Mouse (Mus musculus) heart, adult 2 months (tissue): ENCODE measurements around the gene Pxmp4. TPM values are rescaled to one million over a fixed set of nuclear protein-coding genes. Genes with fewer than 3 reads are reported as not detected.

Experiments
- DNase-seq, 2 experiments: peaks; one replicate each; pipeline ENCODE4 v3.0.0; 2021
- H3K27ac ChIP-seq: fragments of 200-600 bp; 2 replicates; pipeline ENCODE4 v1.8.1; 2022
- H3K27me3 ChIP-seq: fragments of 200-500 bp; 2 replicates; pipeline ENCODE4 v1.6.1; 2012; ENCODE audit warnings: mild to moderate bottlenecking, low read length, inconsistent platforms, mixed read lengths; ENCODE audit not compliant: control insufficient read depth, insufficient read depth
- H3K36me3 ChIP-seq: fragments of 200-500 bp; 2 replicates; pipeline ENCODE4 v1.6.1; 2012; ENCODE audit warnings: low read length, inconsistent platforms; ENCODE audit not compliant: control insufficient read depth, insufficient read depth
- H3K4me1 ChIP-seq: fragments of 200-500 bp; 2 replicates; pipeline ENCODE4 v1.6.1; 2011; ENCODE audit warnings: low read length; ENCODE audit not compliant: control insufficient read depth, insufficient read depth
- H3K4me3 ChIP-seq: fragments of 200-600 bp; 2 replicates; pipeline ENCODE4 v1.8.1; 2022
- H3K79me2 ChIP-seq: fragments of 200-500 bp; replicated peaks from 2 replicates; pipeline ENCODE4 v1.6.1; 2012; ENCODE audit warnings: mild to moderate bottlenecking, inconsistent platforms, low read length, moderate library complexity, mixed read lengths; ENCODE audit not compliant: control insufficient read depth, insufficient read depth
- H3K9ac ChIP-seq: fragments of 200-500 bp; 2 replicates; pipeline ENCODE4 v1.6.1; 2012; ENCODE audit warnings: low read depth, mild to moderate bottlenecking, control low read depth, inconsistent platforms, low read length, mixed read lengths
- CTCF ChIP-seq: fragments of 200-600 bp; IDR thresholded peaks from 2 replicates; pipeline ENCODE4 v1.8.1; 2022; ENCODE audit warnings: antibody characterized with exemption, mild to moderate bottlenecking, moderate library complexity
- EP300 ChIP-seq: fragments of 200-500 bp; IDR thresholded peaks from 2 replicates; pipeline ENCODE4 v1.6.1; 2011; ENCODE audit warnings: low read depth, low read length, control low read depth; ENCODE audit not compliant: insufficient read depth
- POLR2A ChIP-seq: fragments of 200-500 bp; IDR thresholded peaks from 2 replicates; pipeline ENCODE4 v1.6.1; 2011; ENCODE audit warnings: mild to moderate bottlenecking, low read depth, low read length, control low read depth; ENCODE audit not compliant: insufficient read depth
- WGBS: fragments of 180-500 bp; shearing (Covaris S2); methylation state at CpG from one replicate; pipeline ENCODE4 v1.1.7; 2018; 5-methylcytosine and 5-hydroxymethylcytosine counted together
- intact Hi-C: fragments of 180-260 bp; cut with DNase I; formaldehyde crosslinking; loops from one replicate; pipeline ENCODE4 v1.15.1; 2025
- polyA plus RNA-seq: library from polyadenylated mRNA; depleted of rRNA; stranded (reverse); fragments of >200 nt; gene quantifications from 2 replicates; pipeline ENCODE4 v1.2.3, GENCODE M21; 2012; rRNA removed
- total RNA-seq, 2 experiments: library from RNA; stranded (reverse); gene quantifications; 2 replicates each; pipeline ENCODE4 v1.2.3; 2021

The Pxmp4 gene
- total and polyA plus RNA-seq, 3 experiments, result 20.9 to 49.9 (median 21.5) TPM

DNA sequence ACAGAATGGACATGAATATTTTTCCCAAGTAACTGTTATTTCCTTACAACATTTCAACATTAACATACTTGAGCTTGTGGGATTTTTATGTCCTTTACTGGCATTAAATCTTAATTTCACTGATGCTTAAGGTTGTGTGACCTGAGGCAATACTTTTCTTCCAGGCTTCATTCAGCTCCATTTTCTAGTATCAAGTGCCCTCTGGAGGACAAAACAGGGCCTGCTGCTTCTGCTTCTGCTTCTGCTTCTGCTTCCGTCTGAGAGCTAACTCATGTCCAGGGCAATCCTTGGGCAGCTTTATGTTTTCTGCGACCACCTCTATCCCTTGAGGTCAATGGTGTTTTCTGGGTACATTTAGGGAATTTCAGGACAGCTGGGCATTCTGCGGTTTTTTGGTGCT, 63.8 kb downstream of the Pxmp4 start:
- H3K4me1 ChIP-seq, result peaks cover 3% of the 10 kb centered on the region; the same call in 1 of the 2 replicates
- DNase-seq, result no peak
- TF ChIP-seq CTCF, result peak; percentile 75
- no peak for TF ChIP-seq POLR2A
- WGBS, result 74% methylated on average over 3 of the region's 3 CpGs
- H3K4me3 ChIP-seq, result no peak overlapping the region
- no peak overlapping the region for H3K27ac ChIP-seq
- intact Hi-C loops, result loop anchor here (1.0 kb wide), 1 partner anchor 122 kb away; no protein-coding TSS in a partner anchor
- no peak overlapping the region for H3K9ac ChIP-seq
- H3K79me2 ChIP-seq, result no peaks in the 10 kb centered on the region
- H3K36me3 ChIP-seq, result no peaks in the 10 kb centered on the region
- no peaks in the 10 kb centered on the region for H3K27me3 ChIP-seq

DNA sequence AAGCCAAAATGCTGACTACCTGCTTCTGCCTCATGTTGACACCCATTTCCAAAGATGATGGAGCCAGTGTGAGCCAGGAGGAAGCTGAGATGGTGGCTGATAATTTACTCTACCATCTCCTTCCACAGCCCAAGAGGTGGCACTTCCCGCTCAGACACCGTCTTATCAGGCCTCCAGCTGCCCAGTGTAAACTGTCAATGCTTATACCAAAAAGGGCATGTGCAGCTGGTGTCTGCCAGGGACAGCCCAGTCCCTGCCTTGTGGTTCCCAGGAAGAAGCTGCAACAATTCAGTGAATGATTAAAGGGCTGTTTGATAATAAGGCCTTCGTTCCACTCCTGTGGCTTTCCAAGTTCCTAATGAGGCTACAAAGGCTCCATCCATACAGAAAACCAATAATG, 64.8 kb downstream of the Pxmp4 start:
- intact Hi-C loops, result loop anchor here (1.0 kb wide), 1 partner anchor 121 kb away; no protein-coding TSS in a partner anchor

DNA sequence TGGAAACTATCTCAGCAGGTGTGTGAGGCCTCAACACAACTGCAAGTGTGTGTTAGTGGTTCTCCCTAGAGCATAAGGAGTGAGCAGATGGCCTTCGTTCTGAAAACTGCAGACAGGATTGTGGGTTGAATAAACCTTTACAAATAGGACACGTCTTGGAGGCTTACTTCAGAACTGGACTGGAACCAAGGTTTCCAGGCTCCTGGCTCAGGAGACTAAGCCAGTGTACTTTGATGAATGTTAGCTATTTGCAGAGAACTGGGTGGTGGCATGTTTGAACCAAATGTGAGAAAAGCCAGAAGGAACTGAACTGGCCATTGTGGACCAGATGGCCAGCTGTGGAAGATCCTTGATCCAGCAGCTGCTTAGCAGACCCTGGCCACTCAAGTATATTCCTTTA, 65.2 kb downstream of the Pxmp4 start:
- WGBS, result 41% methylated on average over 2 of the region's 2 CpGs
- no peaks in the 10 kb centered on the region for H3K36me3 ChIP-seq
- H3K4me1 ChIP-seq, result peaks cover 2% of the 10 kb centered on the region; the same call in 1 of the 2 replicates
- no peak overlapping the region for H3K9ac ChIP-seq
- H3K4me3 ChIP-seq, result no peak overlapping the region
- no peak for TF ChIP-seq POLR2A
- no peak for TF ChIP-seq CTCF
- no peak for TF ChIP-seq EP300
- intact Hi-C loops, result no loop called here
- no peaks in the 10 kb centered on the region for H3K27me3 ChIP-seq
- peak in 1 of 2 experiments; percentile 44 for DNase-seq
- H3K79me2 ChIP-seq, result no peaks in the 10 kb centered on the region
- no peak overlapping the region for H3K27ac ChIP-seq

More for the DNA sequence above, 64.8 kb downstream of the Pxmp4 start:
- Histone ChIP-seq H3K4me1 (peaks cover 2% of the 10 kb centered on the region; the same call in 1 of the 2 replicates), H3K4me3 (no peak overlapping the region), H3K27ac (no peak overlapping the region), H3K36me3 (no peaks in the 10 kb centered on the region), H3K27me3 (no peaks in the 10 kb centered on the region), H3K79me2 (no peaks in the 10 kb centered on the region), H3K9ac (no peak overlapping the region)
- 40% methylated on average over 3 of the region's 3 CpGs for WGBS
- TF ChIP-seq EP300, result no peak
- TF ChIP-seq POLR2A, result no peak
- no peak for TF ChIP-seq CTCF
- no peak for DNase-seq

Other genes starting within 250 kb of the Pxmp4 start
- gene Cdk5rap1, start 230.7 kb downstream of the Pxmp4 start, total RNA-seq, result 10 to 100 TPM; 20.1 to 20.2 TPM
- gene Cdk5rap1, start 230.7 kb downstream of the Pxmp4 start, polyA plus RNA-seq, result 10.5 and 21.1 TPM in 2 replicates
- 10 to 100 TPM; 73.6 to 95.0 TPM for gene Snta1, start 195.6 kb downstream of the Pxmp4 start, total RNA-seq
- gene Snta1, start 195.6 kb downstream of the Pxmp4 start, polyA plus RNA-seq, result 64.8 and 66.0 TPM in 2 replicates
- 10 to 100 TPM; 15.6 to 17.3 TPM for gene Cbfa2t2, start 167.2 kb downstream of the Pxmp4 start, total RNA-seq
- gene Cbfa2t2, start 167.2 kb downstream of the Pxmp4 start, polyA plus RNA-seq, result 7.8 and 14.4 TPM in 2 replicates
- not detected for gene 1700003F12Rik, start 56.6 kb downstream of the Pxmp4 start, total RNA-seq
- 0.39 TPM in 1 of 2 replicates, not detected in the other for gene 1700003F12Rik, start 56.6 kb downstream of the Pxmp4 start, polyA plus RNA-seq
- gene Actl10, start 51.9 kb downstream of the Pxmp4 start, total RNA-seq, result not detected
- gene Actl10, start 51.9 kb downstream of the Pxmp4 start, polyA plus RNA-seq, result not detected in 2 replicates
- gene Necab3, start 44.8 kb downstream of the Pxmp4 start, total RNA-seq, result under 1 TPM; 0.20 to 0.23 TPM
- gene Necab3, start 44.8 kb downstream of the Pxmp4 start, polyA plus RNA-seq, result 0.90 and 1.7 TPM in 2 replicates
- under 1 TPM; 0.39 to 0.70 TPM for gene E2f1, start 33.8 kb downstream of the Pxmp4 start, total RNA-seq
- 1.1 and 1.2 TPM in 2 replicates for gene E2f1, start 33.8 kb downstream of the Pxmp4 start, polyA plus RNA-seq
- gene Zfp341, start 9.6 kb upstream of the Pxmp4 start, total RNA-seq, result 1 to 10 TPM; 2.7 to 3.1 TPM
- 4.0 and 4.9 TPM in 2 replicates for gene Zfp341, start 9.6 kb upstream of the Pxmp4 start, polyA plus RNA-seq
- not detected for gene 4930519P11Rik, start 9.7 kb upstream of the Pxmp4 start, total RNA-seq
- 0.57 TPM in 1 of 2 replicates, not detected in the other for gene 4930519P11Rik, start 9.7 kb upstream of the Pxmp4 start, polyA plus RNA-seq
- 100 to 1,000 TPM; 106 to 124 TPM for gene Chmp4b, start 48.0 kb upstream of the Pxmp4 start, total RNA-seq
- 64.4 and 89.4 TPM in 2 replicates for gene Chmp4b, start 48.0 kb upstream of the Pxmp4 start, polyA plus RNA-seq
- not detected for gene Gm14214, start 166.3 kb upstream of the Pxmp4 start, total RNA-seq
- not detected in 2 replicates for gene Gm14214, start 166.3 kb upstream of the Pxmp4 start, polyA plus RNA-seq
- 10 to 100 TPM; 83.4 to 92.7 TPM for gene Raly, start 187.4 kb upstream of the Pxmp4 start, total RNA-seq
- gene Raly, start 187.4 kb upstream of the Pxmp4 start, polyA plus RNA-seq, result 89.8 and 112 TPM in 2 replicates
- not detected for gene a, start 187.7 kb upstream of the Pxmp4 start, total RNA-seq
- gene a, start 187.7 kb upstream of the Pxmp4 start, polyA plus RNA-seq, result not detected in 2 replicates